Mouse (Mus musculus) hindbrain, embryonic 15.5 days (tissue): ENCODE measurements around the gene Chuk. TPM values are rescaled to one million over a fixed set of nuclear protein-coding genes. Genes with fewer than 3 reads are reported as not detected.

Experiments
- ATAC-seq: fragments of 200-750 bp; cut with Nextera tagmentation; 2 replicates; pipeline ENCODE4 v1.8.0; 2017; ENCODE audit warnings: low read depth, moderate number of reproducible peaks, moderate TSS enrichment; ENCODE audit not compliant: low FRiP score
- H3K27ac ChIP-seq: fragments of 300-500 bp; sonication (generic); replicated peaks from 2 replicates; pipeline ENCODE4 v1.5.1; 2015; ENCODE audit warnings: mild to moderate bottlenecking, inconsistent platforms
- H3K27me3 ChIP-seq: fragments of 300-500 bp; sonication (generic); 2 replicates; pipeline ENCODE4 v1.6.1; 2015; ENCODE audit warnings: control low read depth, inconsistent platforms
- H3K36me3 ChIP-seq: fragments of 300-500 bp; sonication (generic); 2 replicates; pipeline ENCODE4 v1.6.1; 2015; ENCODE audit warnings: control low read depth, inconsistent platforms
- H3K4me1 ChIP-seq: fragments of 300-500 bp; sonication (generic); replicated peaks from 2 replicates; pipeline ENCODE4 v1.6.1; 2015; ENCODE audit warnings: control low read depth, inconsistent platforms
- H3K4me2 ChIP-seq: fragments of 300-500 bp; sonication (generic); 2 replicates; pipeline ENCODE4 v1.6.1; 2015; ENCODE audit warnings: moderate library complexity, mild to moderate bottlenecking, inconsistent platforms
- H3K4me3 ChIP-seq: fragments of 300-500 bp; sonication (generic); 2 replicates; pipeline ENCODE4 v1.5.1; 2015; ENCODE audit warnings: mild to moderate bottlenecking, inconsistent platforms
- H3K9ac ChIP-seq: fragments of 300-500 bp; sonication (generic); 2 replicates; pipeline ENCODE4 v1.6.1; 2015; ENCODE audit warnings: inconsistent platforms
- H3K9me3 ChIP-seq: fragments of 300-500 bp; sonication (generic); 2 replicates; pipeline ENCODE4 v1.6.1; 2016; ENCODE audit warnings: control low read depth, inconsistent platforms
- WGBS: fragments of 180-500 bp; shearing (Covaris S2); methylation state at CpG from one replicate; pipeline ENCODE4 v1.1.7; 2015; 5-methylcytosine and 5-hydroxymethylcytosine counted together
- polyA plus RNA-seq: library from polyadenylated mRNA; unstranded; fragments of >200 nt; fragmentation: Nextera tagmentation; extraction: Ambion mirVana; gene quantifications from 2 replicates; pipeline ENCODE4 v1.2.1, GENCODE M21; 2015

Chuk gene
- polyA plus RNA-seq, 1 experiment from 2014 or later: 58.4 TPM

DNA sequence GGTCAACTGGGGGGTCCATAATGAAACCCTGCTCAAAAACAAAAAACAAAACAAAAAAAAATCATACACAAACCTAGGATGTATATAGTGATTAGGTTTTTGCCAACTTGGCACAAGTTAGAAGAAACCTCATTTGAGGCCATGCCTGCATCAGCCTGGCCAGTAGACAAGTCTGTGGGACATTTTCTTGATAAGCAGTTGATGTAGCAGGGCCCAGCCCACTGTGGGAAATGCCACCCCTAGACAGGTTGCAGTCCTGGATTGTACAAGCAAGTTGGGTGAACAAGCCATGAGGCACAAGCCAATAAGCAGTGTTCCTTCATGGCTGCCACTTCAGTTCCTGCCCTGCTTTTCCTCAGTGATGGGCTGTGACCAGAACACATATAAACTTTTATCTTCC, 6.4 kb downstream of the Chuk start:
- H3K27ac ChIP-seq: no peak overlapping the region
- no peaks in the 10 kb centered on the region for H3K27me3 ChIP-seq
- H3K9ac ChIP-seq: no peak overlapping the region
- H3K9me3 ChIP-seq: no peaks in the 10 kb centered on the region
- peaks cover 23% of the 10 kb centered on the region for H3K36me3 ChIP-seq
- H3K4me1 ChIP-seq: peaks cover 12% of the 10 kb centered on the region
- no peak for ATAC-seq
- H3K4me2 ChIP-seq: no peak overlapping the region
- H3K4me3 ChIP-seq: no peak overlapping the region

DNA sequence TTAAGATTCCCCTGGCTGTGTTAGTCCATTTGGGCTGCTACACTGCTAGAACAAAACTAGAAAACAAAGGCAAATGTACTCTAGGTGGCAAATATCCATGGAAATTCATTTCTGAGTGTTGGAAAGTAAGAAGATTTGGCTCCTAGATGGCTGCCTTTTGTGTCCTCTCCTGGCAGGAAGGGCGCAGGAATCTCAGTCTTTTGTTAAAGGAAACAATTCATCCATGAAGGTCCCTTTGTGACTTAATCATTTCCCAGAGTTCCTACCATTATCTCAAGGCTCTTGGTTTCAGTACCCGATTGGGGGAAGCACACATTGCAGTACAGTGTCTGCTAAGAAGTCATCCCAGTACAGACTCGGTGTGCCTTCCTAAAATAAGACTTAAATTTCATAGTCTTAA, 21.0 kb downstream of the Chuk start:
- Histone ChIP-seq H3K4me1 (no peaks in the 10 kb centered on the region), H3K4me2 (no peak overlapping the region), H3K9me3 (no peaks in the 10 kb centered on the region), H3K27ac (no peak overlapping the region), H3K36me3 (peaks cover 60% of the 10 kb centered on the region), H3K9ac (no peak overlapping the region), H3K27me3 (no peaks in the 10 kb centered on the region), H3K4me3 (no peak overlapping the region)
- 12% methylated on average over 3 of the region's 3 CpGs for WGBS
- ATAC-seq: no peak

DNA sequence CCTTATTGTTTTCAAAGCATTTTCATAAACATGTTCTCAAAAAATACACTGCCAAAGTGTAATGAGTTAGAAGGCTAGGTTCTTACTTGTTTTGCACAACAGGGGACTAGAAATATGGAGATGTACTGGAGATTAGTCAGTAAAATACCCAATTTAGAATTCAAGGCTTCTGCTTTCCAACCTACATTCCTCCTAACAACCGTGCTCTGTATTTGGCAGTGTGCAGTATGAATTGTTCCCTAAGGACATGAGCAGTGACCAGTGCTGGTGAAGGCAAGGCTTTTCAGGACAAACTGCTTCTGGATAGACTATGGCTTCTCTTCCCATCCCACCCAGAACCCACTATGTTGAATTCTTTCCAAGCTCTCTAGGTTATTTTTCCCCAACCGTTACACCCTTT, 26.4 kb downstream of the Chuk start:
- no peaks in the 10 kb centered on the region for H3K9me3 ChIP-seq
- H3K4me3 ChIP-seq: no peak overlapping the region
- ATAC-seq: no peak
- H3K36me3 ChIP-seq: peaks cover 64% of the 10 kb centered on the region
- no peak overlapping the region for H3K4me2 ChIP-seq
- H3K27me3 ChIP-seq: no peaks in the 10 kb centered on the region
- WGBS: 86% methylated on average over 2 of the region's 2 CpGs
- no peaks in the 10 kb centered on the region for H3K4me1 ChIP-seq
- no peak overlapping the region for H3K9ac ChIP-seq
- H3K27ac ChIP-seq: no peak overlapping the region

DNA sequence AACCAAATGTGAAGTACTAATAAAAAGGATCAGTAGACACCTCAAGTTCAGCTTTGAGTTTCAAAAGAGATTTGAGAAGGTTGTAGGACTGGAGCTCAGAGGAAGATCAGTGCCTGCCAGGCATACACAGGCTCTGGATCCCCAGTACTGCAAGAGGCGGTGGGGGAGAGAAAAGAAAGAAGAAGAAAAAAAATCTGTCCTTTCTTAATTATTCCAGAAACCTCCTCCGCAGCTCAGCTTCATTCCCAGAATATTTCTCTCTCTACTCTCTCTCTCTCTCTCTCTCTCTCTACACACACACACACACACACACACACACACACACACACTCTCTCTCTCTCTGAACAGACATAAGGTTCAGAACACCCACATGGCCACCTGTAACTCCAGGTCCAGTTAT, 27.3 kb downstream of the Chuk start:
- Histone ChIP-seq H3K27ac (no peak overlapping the region), H3K4me1 (no peaks in the 10 kb centered on the region), H3K9ac (no peak overlapping the region), H3K4me2 (no peak overlapping the region), H3K9me3 (no peaks in the 10 kb centered on the region), H3K27me3 (no peaks in the 10 kb centered on the region), H3K36me3 (peaks cover 66% of the 10 kb centered on the region), H3K4me3 (no peak overlapping the region)
- WGBS: 79% methylated on average over 2 of the region's 2 CpGs
- ATAC-seq: no peak

DNA sequence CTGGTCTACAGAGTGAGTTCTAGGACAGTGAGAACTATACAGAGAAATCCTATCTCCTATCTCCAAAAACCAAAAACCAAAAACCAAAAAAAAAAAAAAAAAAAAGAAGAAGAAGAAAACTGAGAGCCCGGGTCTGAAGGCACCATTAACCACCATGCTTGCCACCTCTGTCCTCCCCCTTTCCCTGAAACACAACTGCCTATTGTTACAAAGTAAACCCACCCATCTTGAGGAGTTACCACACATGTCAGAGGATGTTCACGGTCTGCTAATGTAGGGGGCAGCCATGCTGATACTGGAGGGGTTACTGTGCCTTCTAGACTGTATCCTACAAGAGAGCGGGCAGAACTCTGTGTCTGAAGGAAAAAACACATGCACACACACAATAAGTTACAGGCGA, 30.3 kb downstream of the Chuk start:
- Histone ChIP-seq H3K27ac (no peak overlapping the region), H3K9ac (no peak overlapping the region), H3K36me3 (peaks cover 61% of the 10 kb centered on the region), H3K9me3 (no peaks in the 10 kb centered on the region), H3K4me3 (no peak overlapping the region), H3K27me3 (no peaks in the 10 kb centered on the region), H3K4me1 (no peaks in the 10 kb centered on the region), H3K4me2 (no peak overlapping the region)
- whole genome bisulfite sequencing: 91% methylated on average over 4 of the region's 4 CpGs
- ATAC-seq: no peak

DNA sequence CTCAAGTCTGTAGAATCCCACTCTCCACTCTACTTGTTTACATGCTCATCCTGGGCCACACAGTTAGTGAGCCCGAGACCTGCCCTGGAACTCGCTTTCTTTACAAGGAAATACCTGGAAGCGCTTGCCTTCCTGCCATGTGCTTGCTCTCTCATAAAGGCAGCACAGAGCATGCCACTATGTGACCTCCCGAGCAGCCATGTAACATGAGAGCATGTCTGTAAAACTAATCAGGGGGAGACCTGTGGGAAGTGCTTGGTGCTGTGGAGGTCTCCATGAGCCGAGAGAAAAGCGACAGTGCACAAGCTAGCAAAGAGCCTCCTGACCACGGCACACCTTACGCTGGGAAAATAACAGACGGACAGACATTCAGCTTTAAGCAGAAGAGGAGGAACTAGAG, 30.8 kb downstream of the Chuk start:
- H3K36me3 ChIP-seq: peaks cover 61% of the 10 kb centered on the region
- H3K27ac ChIP-seq: no peak overlapping the region
- WGBS: 90% methylated on average over 9 of the region's 9 CpGs
- no peaks in the 10 kb centered on the region for H3K9me3 ChIP-seq
- no peak for ATAC-seq
- H3K4me3 ChIP-seq: no peak overlapping the region
- no peaks in the 10 kb centered on the region for H3K27me3 ChIP-seq
- H3K4me2 ChIP-seq: no peak overlapping the region
- H3K9ac ChIP-seq: no peak overlapping the region
- no peaks in the 10 kb centered on the region for H3K4me1 ChIP-seq

DNA sequence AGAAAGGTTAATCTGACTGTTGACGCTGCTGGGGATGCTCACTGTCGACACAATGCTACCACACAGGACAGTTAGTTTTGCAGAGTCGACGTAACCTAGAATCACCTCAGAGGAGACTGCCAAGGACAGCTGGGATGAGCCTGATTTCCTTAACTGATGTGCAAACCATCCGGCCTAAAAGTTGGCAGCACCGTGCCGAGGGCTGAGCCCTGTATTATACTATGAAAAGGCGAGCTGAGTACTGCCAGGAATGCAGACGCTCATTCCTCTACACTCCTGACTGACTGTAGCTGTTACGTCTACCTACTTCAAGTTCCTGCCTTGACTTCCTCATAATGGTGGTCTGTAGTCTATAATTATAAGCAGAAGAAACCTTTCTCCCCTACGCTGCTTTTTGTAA, 32.3 kb downstream of the Chuk start:
- Histone ChIP-seq H3K9me3 (no peaks in the 10 kb centered on the region), H3K4me1 (peaks cover 2% of the 10 kb centered on the region; the same call in 1 of the 2 replicates), H3K36me3 (peaks cover 52% of the 10 kb centered on the region), H3K4me2 (no peak overlapping the region), H3K27me3 (no peaks in the 10 kb centered on the region), H3K9ac (no peak overlapping the region), H3K4me3 (no peak overlapping the region), H3K27ac (no peak overlapping the region)
- ATAC-seq: no peak
- 84% methylated on average over 11 of the region's 11 CpGs for WGBS

DNA sequence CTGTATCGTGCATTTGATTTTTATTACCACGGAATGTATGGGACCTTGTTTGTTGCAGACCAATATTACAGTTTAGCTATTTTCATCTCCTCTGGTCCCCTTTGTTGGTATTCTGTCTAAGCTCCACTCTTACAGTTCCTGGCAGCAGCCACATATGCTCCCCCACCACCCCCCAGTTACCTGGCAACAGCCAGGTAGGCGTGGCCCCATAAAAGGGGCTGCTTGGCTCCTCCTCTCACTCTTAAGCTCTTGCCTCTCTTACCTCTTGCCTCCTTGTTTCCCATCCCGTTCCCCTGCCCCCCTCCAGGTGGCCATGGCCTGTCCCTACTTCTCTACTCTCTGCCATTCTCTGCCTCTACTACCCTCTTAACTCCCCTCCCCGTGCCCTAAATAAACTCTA, 36.1 kb downstream of the Chuk start:
- peaks cover 19% of the 10 kb centered on the region for H3K4me1 ChIP-seq
- H3K9me3 ChIP-seq: no peaks in the 10 kb centered on the region
- H3K36me3 ChIP-seq: peaks cover 20% of the 10 kb centered on the region
- no peak overlapping the region for H3K9ac ChIP-seq
- H3K27ac ChIP-seq: no peak overlapping the region
- no peak overlapping the region for H3K4me3 ChIP-seq
- ATAC-seq: no peak
- H3K4me2 ChIP-seq: no peak overlapping the region
- no peaks in the 10 kb centered on the region for H3K27me3 ChIP-seq
- WGBS: 64% methylated on average over 5 of the region's 5 CpGs

DNA sequence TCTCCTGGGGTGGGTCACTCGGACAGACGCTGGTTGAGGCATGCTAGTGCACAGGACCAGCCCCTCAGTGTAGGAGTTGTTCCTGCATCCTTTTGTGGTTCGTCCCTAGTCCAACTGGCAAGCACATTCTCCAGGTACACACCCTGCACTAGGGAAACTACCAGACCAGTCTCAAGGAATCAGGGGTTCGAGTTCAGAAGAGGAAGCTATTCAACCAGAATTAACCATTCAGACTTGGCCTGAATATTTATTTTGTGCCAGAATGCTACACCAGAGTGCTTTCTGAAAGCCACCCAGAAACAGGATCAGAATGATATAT, 37.4 kb downstream of the Chuk start:
- Histone ChIP-seq H3K4me1 (peaks cover 19% of the 10 kb centered on the region), H3K4me3 (peak overlapping the region; percentile 76), H3K36me3 (peaks cover 13% of the 10 kb centered on the region), H3K4me2 (peak overlapping the region; percentile 66), H3K9me3 (no peaks in the 10 kb centered on the region), H3K9ac (peak overlapping the region; percentile 83), H3K27me3 (no peaks in the 10 kb centered on the region), H3K27ac (peak overlapping the region; percentile 80)
- 9% methylated on average over 4 of the region's 4 CpGs for WGBS
- no peak for ATAC-seq

DNA sequence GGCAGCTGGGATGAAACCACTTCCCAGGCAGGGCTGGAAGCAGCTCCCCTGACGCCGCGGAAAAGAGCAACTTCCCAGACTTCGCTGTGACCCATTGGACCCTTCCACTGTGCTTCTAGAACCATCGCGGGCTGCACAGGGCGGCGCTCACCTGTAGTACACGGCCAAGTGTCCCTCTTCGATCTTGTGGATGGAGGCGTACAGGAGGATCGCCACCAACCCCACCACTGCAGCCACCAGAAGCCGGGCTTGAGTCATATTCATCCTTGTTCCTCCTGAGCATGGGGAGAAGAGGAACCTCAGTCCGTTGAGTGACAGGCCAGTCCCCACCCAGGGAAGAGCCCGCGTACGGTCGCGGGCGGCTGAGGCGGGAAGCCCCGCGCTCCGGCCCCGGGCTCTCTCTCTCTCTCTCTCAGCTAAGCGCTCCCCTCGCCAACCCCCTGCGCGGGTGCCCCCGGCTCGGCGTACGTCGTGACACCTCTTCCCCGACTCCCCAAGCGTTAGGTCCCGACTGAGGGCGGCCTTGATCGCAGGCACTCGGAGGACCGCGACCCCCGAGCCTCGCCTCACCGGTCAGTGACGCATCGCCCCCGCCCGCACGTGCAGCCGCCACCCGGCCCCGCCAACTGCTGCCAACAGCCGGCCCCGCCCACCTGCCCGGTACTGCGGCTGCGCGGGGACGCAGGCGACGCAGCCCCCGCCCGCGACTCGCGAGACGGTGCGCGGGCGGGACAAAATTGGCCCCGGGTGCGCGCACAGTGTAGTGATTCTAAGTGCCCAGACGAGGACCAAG, 38.0 kb downstream of the Chuk start, which contains the start of gene Erlin1:
Gene Erlin1, minus strand, starts transcription at position 665 of the 793 bp plus-strand sequence.
- no peaks in the 10 kb centered on the region for H3K27me3 ChIP-seq
- WGBS: under 1% methylated on average over 72 of the region's 75 CpGs
- peak within 1 kb of the TSS; percentile 76 for H3K4me3 ChIP-seq
- H3K9ac ChIP-seq: peak within 1 kb of the TSS; percentile 83
- no peaks in the 10 kb centered on the region for H3K9me3 ChIP-seq
- ATAC-seq: peak; percentile 95
- H3K36me3 ChIP-seq: peaks cover 13% of the 10 kb centered on the region; the same call in 1 of the 2 replicates
- H3K4me2 ChIP-seq: peak within 1 kb of the TSS; percentile 66
- H3K27ac ChIP-seq: peak within 1 kb of the TSS; percentile 80
- peaks cover 19% of the 10 kb centered on the region for H3K4me1 ChIP-seq

DNA sequence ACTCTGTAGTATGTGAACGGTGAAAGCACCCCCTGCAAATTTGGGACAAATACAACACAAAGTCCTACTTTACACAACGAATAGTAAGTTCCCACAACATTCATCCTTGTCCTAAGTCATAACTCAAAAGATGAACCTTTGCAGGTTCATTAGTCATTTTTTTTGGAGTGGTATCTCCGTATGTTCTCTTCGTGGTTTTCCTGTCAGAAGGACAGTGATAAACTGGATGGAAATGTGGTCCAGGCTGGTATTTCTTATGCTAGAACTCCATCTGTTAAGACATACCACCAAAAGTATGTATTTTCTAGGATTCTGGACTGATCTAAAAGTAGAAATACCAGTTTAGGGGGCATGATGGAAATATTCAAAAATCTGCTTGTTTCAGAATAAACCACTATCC, 39.0 kb downstream of the Chuk start:
- Histone ChIP-seq H3K9ac (peak overlapping the region; percentile 83; the same call in 1 of the 2 replicates), H3K9me3 (no peaks in the 10 kb centered on the region), H3K4me1 (peaks cover 19% of the 10 kb centered on the region), H3K4me2 (peak overlapping the region; percentile 66), H3K4me3 (peak overlapping the region; percentile 76), H3K27me3 (no peaks in the 10 kb centered on the region), H3K36me3 (0 out of 2 replicates have a peak, but pooled peaks cover 12% of the 10 kb centered on the region), H3K27ac (no peak overlapping the region)
- no peak for ATAC-seq
- 85% methylated on average over 4 of the region's 4 CpGs for WGBS

DNA sequence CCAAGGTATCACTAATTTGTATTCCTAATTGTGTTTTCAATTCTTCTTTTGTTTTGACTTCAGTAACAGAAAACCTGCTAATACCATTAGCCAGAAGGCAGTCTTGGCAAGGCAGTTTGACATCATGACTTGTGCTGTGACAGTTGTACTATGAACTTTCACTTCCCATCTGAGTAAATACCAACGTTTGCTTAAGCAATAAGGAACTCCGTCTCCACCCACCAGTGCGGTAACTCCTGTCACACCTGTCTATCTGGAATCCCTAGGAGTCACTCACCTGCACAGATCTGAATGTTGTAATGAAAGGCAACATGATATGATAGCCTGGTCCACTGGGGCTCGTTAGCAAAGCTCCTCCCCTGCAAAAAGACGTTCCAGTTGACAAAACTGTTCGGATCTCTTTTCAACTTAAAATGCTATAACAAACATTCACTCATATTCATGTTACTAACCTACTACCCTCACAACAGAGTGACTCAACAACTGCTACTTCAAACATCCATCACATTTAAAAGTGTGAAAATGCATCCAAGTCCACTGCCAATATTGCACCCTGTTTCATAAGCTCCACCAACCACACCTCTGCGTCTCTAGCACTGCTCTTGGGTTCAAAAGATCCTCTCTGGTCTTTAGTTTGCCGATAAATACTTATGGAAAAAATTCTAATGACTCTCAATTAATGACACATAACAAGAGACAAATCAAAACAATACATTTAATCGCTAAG, 39.8 kb downstream of the Chuk start:
- WGBS: 86% methylated on average over 9 of the region's 9 CpGs
- ATAC-seq: no peak
- peaks cover 9% of the 10 kb centered on the region; the same call in 1 of the 2 replicates for H3K36me3 ChIP-seq
- H3K4me3 ChIP-seq: no peak overlapping the region
- no peaks in the 10 kb centered on the region for H3K27me3 ChIP-seq
- H3K9ac ChIP-seq: no peak overlapping the region
- peaks cover 19% of the 10 kb centered on the region for H3K4me1 ChIP-seq
- H3K9me3 ChIP-seq: no peaks in the 10 kb centered on the region
- H3K27ac ChIP-seq: no peak overlapping the region
- H3K4me2 ChIP-seq: no peak overlapping the region
